9 mouse cellular contexts compared by ENCODE assay signal in the genomic region with DNA sequence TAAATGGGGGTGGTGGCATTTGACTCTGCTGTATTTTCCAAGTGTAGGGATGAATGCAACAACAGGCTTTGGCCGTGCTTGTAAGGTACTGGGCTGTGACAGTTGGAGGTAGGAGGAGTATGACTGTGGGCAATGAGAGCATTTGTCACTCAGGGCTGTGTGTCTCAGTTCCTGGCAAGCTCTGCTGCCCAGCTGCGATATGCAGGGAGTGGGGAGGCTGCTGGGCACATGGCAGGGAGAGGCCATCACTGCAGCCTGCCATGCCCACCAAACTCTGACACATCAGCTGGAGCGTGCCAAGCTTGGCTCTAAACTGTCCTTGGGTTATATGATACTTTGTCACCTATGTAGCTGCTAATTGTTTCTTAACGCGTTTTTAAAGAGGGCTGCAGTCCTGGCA. TPM values are rescaled to one million over a fixed set of nuclear protein-coding genes. Genes with fewer than 3 reads are reported as not detected.
DNase-seq lines count a peak whose midpoint lies in the region; ATAC-seq lines count a peak whose summit lies in the region.
"Had no signal": no experiment of that assay in that cellular context is flagged by ENCODE, and none has a peak within 500 bp of the region (broad histone marks: within the 10 kb centered on the region; RNA-seq: fewer than 3 reads in every experiment).

No protein-coding gene starts in this region.

- no peaks in the 10 kb centered on the region for H3K9me3 ChIP-seq in forebrain, embryonic 15.5 days
- H3K9me3 ChIP-seq in forebrain, embryonic 12.5 days: no peaks in the 10 kb centered on the region

- peak; percentile 24 for DNase-seq in retina, postnatal 1 day
- DNase-seq in retina, embryonic 14.5 days (ENCODE audit: low spot score): no peak
- DNase-seq in layer of hippocampus, postnatal 10 days (ENCODE audit: low spot score in 2 of 2): peak; percentile 41 to 57
- DNase-seq in telencephalon, adult 2 months (ENCODE audit: low read depth, low spot score): peak; percentile 77
- DNase-seq in thymus, postnatal 10 days (ENCODE audit: low spot score in 2 of 2): no peak
- no peak for DNase-seq in MN1 (ENCODE audit: low spot score)
- DNase-seq: B cell, adult 2 months had no signal

- H3K9ac ChIP-seq in forebrain, embryonic 15.5 days (replicated peaks): no peak overlapping the region
- H3K9ac ChIP-seq in forebrain, embryonic 12.5 days: no peak overlapping the region

- no peak overlapping the region for H3K27ac ChIP-seq in forebrain, embryonic 15.5 days (replicated peaks)
- no peak overlapping the region for H3K27ac ChIP-seq in forebrain, embryonic 12.5 days

- WGBS in forebrain, embryonic 15.5 days: 57% methylated on average over 5 of the region's 5 CpGs
- WGBS in forebrain, embryonic 12.5 days: 82% methylated on average over 5 of the region's 5 CpGs

- ATAC-seq in forebrain, embryonic 15.5 days (replicated peaks): peak; percentile 72
- no peak for ATAC-seq in forebrain, embryonic 12.5 days (ENCODE audit: low FRiP score)

- no peak overlapping the region for H3K4me2 ChIP-seq in forebrain, embryonic 15.5 days (replicated peaks)
- no peak overlapping the region for H3K4me2 ChIP-seq in forebrain, embryonic 12.5 days

- no peak overlapping the region for H3K4me3 ChIP-seq in forebrain, embryonic 15.5 days
- H3K4me3 ChIP-seq in forebrain, embryonic 12.5 days (replicated peaks): no peak overlapping the region

- H3K36me3 ChIP-seq in forebrain, embryonic 15.5 days: no peaks in the 10 kb centered on the region
- no peaks in the 10 kb centered on the region for H3K36me3 ChIP-seq in forebrain, embryonic 12.5 days (replicated peaks)

- H3K27me3 ChIP-seq in forebrain, embryonic 15.5 days: no peaks in the 10 kb centered on the region
- no peaks in the 10 kb centered on the region for H3K27me3 ChIP-seq in forebrain, embryonic 12.5 days

- no peaks in the 10 kb centered on the region for H3K4me1 ChIP-seq in forebrain, embryonic 15.5 days
- peaks cover 2% of the 10 kb centered on the region; the same call in 1 of the 2 replicates for H3K4me1 ChIP-seq in forebrain, embryonic 12.5 days

RNA-seq across cellular contexts. Expression of gene Plcl1, which starts 48.4 kb away (rescaled TPM):
- polyA plus RNA-seq in forebrain, embryonic 15.5 days (2015; fragmentation: Nextera tagmentation; extraction: Ambion mirVana): 5.4 and 5.8 TPM in 2 replicates
- 4.2 and 4.4 TPM in 2 replicates for polyA plus RNA-seq in forebrain, embryonic 12.5 days (2016; fragmentation: Nextera tagmentation; extraction: Ambion mirVana)
- 10 to 100 TPM; 11.7 to 12.3 TPM for total RNA-seq in layer of hippocampus, postnatal 10 days (2021)

Comparison
In these comparisons a context has a peak if more than half of its experiments do, and no peak if none do; other contexts are left out.
1. DNase-seq: peak in retina, postnatal 1 day (single experiment), layer of hippocampus, postnatal 10 days (2 of 2) and telencephalon, adult 2 months (single experiment); none in retina, embryonic 14.5 days (single experiment), thymus, postnatal 10 days (0 of 2) and MN1 (single experiment).